Mouse (Mus musculus): Measurements from ENCODE around the gene Slit1. TPM values are rescaled to one million over a fixed set of nuclear protein-coding genes. Genes with fewer than 3 reads are reported as not detected.
A peak's percentile ranks its signal among the peaks of the same experiment; 100 is the strongest.

The Slit1 gene
- polyA plus RNA-seq, 1 experiment from 2014 or later = 32.8 TPM

DNA sequence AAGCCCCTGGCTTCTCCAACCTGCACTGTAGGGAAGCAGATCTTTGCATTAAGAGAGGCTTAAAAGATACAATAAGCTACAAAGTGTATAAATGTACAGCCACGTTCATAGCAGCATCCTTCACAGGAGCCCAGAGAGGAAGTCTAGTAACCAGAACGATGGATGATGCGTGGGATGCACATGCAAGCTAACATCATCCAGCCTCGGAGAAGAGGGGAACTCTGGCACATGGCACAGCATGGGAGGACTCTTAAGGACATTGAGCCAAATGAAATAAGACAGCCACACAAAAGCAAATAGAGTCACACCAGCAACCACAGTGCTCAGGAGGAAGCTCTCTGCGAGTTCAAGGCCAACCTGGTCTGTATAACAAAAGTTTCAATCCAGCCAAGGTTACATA is 15.8 kb upstream of the Slit1 start:
- Histone ChIP-seq H3K4me3 (replicated peaks) (no peak overlapping the region), H3K27ac (replicated peaks) (no peak overlapping the region), H3K4me1 (no peaks in the 10 kb centered on the region), H3K4me2 (no peak overlapping the region), H3K27me3 (replicated peaks) (no peaks in the 10 kb centered on the region), H3K9me3 (replicated peaks) (no peaks in the 10 kb centered on the region), H3K9ac (replicated peaks) (no peak overlapping the region), H3K36me3 (no peaks in the 10 kb centered on the region)
- whole genome bisulfite sequencing = 80% methylated on average over 5 of the region's 5 CpGs
- ATAC-seq (ENCODE audit: low FRiP score) = no peak

DNA sequence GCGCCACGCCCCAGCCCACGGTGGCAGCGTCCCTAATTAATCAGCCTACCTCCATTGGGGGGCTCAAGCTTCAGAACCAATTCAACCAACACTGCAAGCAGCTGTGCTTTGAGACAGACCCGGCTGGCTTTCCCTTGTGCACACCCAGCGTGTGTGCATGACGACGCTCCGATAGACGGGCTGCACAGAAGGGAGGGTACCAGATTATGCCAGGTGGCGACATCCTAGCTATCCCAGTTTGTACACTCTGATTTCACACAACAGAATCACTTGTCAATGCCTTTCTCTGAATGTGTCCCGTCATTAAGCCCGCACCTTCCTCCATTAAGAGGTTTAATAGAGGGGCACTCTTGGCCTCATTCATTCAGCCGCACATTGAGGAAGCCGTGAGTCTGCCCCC is 11.3 kb upstream of the Slit1 start:
- H3K36me3 ChIP-seq = no peaks in the 10 kb centered on the region
- ATAC-seq (ENCODE audit: low FRiP score) = no peak
- H3K4me1 ChIP-seq = peaks cover 10% of the 10 kb centered on the region
- WGBS = 30% methylated on average over 15 of the region's 15 CpGs
- no peaks in the 10 kb centered on the region for H3K9me3 ChIP-seq (replicated peaks)
- H3K27me3 ChIP-seq (replicated peaks) = no peaks in the 10 kb centered on the region
- no peak overlapping the region for H3K27ac ChIP-seq (replicated peaks)
- H3K9ac ChIP-seq (replicated peaks) = no peak overlapping the region
- no peak overlapping the region for H3K4me2 ChIP-seq
- no peak overlapping the region for H3K4me3 ChIP-seq (replicated peaks)

DNA sequence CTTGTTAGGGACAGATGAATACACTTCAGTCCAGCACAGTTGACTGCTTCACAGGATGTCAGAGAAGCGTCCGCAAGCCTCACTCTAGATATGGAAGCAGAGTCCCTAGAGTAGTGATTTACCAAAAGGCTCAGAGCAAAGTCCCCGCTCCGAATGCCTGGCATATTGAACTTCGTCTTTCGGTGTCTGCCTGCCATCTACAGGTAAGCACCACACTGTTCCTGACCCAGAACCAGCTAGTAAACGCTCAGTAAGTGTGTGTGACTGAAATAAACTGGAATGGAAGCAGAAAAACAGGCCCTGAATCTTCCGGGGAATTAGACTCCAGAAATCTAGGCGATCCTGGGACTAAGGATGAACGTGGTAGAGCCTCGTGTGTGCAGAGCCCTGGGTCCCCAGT is 8.4 kb upstream of the Slit1 start:
- WGBS = 68% methylated on average over 11 of the region's 11 CpGs
- Histone ChIP-seq H3K9me3 (replicated peaks) (no peaks in the 10 kb centered on the region), H3K27ac (replicated peaks) (no peak overlapping the region)

DNA sequence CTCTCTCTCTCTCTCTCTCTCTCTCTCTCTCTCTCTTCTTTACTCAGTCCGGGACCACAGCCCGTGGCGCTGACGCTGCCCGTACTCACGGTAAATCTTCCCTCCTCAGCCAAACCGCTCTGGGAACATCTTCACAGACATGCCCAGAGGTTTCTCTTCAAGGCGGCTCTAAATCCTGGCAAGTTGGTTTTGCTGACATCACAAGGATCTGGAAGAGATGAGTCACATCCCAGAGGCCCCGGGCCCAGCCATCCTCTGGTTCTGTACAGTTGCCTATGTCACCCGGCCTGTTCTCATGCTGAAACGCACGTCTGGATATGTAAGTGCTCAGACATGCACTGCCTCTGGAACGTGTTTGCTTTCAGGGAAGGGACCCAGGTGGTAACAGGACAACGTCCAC is 4.0 kb upstream of the Slit1 start:
- H3K9ac ChIP-seq (replicated peaks) = no peak overlapping the region
- no peak overlapping the region for H3K4me2 ChIP-seq
- H3K27ac ChIP-seq (replicated peaks) = no peak overlapping the region
- no peak for ATAC-seq (ENCODE audit: low FRiP score)
- H3K9me3 ChIP-seq (replicated peaks) = no peaks in the 10 kb centered on the region
- 84% methylated on average over 14 of the region's 14 CpGs for WGBS
- no peak overlapping the region for H3K4me3 ChIP-seq (replicated peaks)
- H3K4me1 ChIP-seq = peaks cover 51% of the 10 kb centered on the region
- H3K36me3 ChIP-seq = no peaks in the 10 kb centered on the region
- no peaks in the 10 kb centered on the region for H3K27me3 ChIP-seq (replicated peaks)

More for the DNA sequence above, 8.4 kb upstream of the Slit1 start:
- no peak for ATAC-seq (ENCODE audit: low FRiP score)
- Histone ChIP-seq H3K4me1 (peaks cover 11% of the 10 kb centered on the region), H3K9ac (replicated peaks) (no peak overlapping the region), H3K4me3 (replicated peaks) (no peak overlapping the region), H3K36me3 (no peaks in the 10 kb centered on the region), H3K4me2 (no peak overlapping the region), H3K27me3 (replicated peaks) (no peaks in the 10 kb centered on the region)

DNA sequence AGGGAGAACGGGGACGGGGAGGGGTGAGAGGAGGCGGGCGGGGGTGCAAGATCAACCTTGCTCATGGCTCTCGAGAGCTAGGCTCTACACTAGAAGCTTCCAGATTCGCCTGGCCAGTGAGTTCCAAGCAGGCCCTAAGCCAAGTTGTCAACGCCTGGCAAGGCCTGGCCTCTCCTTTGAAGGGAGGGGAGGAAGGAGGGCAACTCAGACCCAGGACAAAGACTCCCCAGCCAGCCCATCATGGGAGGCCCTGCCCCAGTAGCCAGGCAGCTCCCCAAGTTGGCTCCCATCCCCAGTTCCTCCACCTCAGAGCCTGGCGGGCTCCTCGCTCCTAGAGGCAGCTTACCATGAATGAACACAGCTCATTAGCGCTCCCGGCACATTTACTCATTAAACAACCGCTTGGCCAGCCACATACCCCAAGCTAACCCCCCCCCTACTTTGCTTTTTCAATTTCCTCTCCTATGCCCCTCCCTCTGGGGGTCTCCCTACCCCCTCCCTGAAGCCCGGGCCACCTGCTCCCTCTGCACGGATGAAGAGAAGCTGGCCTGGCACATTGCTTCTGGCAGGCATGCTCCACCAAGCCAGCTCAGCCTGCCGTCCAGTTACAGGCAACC is 2.6 kb upstream of the Slit1 start:
- H3K4me1 ChIP-seq = peaks cover 60% of the 10 kb centered on the region
- peak overlapping the region; percentile 56; the same call in 1 of the 2 replicates for H3K27ac ChIP-seq (replicated peaks)

DNA sequence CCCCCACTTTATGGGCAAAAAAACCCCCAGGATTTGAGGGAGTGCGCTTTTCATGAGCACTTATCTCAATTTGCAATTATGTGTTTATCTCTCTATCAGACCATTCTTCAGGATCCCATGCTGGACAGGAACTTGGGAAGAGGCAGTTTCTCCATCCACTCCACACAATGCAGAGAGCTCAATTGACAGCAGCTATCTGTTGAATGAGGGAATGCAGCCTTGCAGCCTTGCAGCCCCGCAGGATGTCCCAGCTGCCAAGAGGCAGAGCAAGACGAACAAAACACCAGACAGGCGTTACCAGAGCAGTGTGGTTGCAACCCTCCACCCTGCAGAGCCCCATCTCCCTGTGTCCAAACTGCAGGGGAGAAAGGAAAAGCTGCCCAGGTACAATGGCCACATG is 4.6 kb downstream of the Slit1 start:
- 11% methylated on average over 4 of the region's 4 CpGs for WGBS
- Histone ChIP-seq H3K4me1 (peaks cover 86% of the 10 kb centered on the region), H3K4me2 (peak overlapping the region; percentile 68), H3K36me3 (no peaks in the 10 kb centered on the region), H3K9ac (replicated peaks) (peak overlapping the region; percentile 34; the same call in 1 of the 2 replicates), H3K27me3 (replicated peaks) (no peaks in the 10 kb centered on the region), H3K4me3 (replicated peaks) (peak overlapping the region; percentile 75), H3K27ac (replicated peaks) (peak overlapping the region; percentile 74), H3K9me3 (replicated peaks) (no peaks in the 10 kb centered on the region)
- ATAC-seq (ENCODE audit: low FRiP score) = no peak

More for the DNA sequence above, 2.6 kb upstream of the Slit1 start:
- H3K4me2 ChIP-seq = no peak overlapping the region
- H3K27me3 ChIP-seq (replicated peaks) = no peaks in the 10 kb centered on the region
- no peaks in the 10 kb centered on the region for H3K36me3 ChIP-seq
- no peak overlapping the region for H3K4me3 ChIP-seq (replicated peaks)
- no peak overlapping the region for H3K9ac ChIP-seq (replicated peaks)
- peak; percentile 69 for ATAC-seq (ENCODE audit: low FRiP score)
- WGBS = 21% methylated on average over 15 of the region's 15 CpGs
- H3K9me3 ChIP-seq (replicated peaks) = no peaks in the 10 kb centered on the region

DNA sequence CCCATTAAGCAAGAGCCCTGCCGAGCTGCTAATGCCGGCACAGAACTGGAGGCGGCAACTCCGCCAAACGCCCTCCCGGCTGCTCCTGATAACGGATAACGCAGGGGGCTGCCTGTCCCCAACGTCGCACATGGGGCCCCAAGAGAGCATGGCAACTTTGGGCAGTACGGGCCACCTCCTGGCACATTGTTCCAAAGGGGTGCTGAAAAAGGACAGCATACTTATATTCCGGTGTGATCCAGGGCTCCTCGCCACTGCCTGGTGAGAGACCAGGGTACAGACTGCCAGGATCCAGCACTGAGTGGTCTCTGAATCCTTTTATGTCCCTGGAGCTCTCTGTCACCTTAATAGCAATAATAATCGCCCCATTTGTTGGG is 5.0 kb downstream of the Slit1 start:
- Histone ChIP-seq H3K4me1 (peaks cover 83% of the 10 kb centered on the region), H3K27ac (replicated peaks) (peak overlapping the region; percentile 74)

DNA sequence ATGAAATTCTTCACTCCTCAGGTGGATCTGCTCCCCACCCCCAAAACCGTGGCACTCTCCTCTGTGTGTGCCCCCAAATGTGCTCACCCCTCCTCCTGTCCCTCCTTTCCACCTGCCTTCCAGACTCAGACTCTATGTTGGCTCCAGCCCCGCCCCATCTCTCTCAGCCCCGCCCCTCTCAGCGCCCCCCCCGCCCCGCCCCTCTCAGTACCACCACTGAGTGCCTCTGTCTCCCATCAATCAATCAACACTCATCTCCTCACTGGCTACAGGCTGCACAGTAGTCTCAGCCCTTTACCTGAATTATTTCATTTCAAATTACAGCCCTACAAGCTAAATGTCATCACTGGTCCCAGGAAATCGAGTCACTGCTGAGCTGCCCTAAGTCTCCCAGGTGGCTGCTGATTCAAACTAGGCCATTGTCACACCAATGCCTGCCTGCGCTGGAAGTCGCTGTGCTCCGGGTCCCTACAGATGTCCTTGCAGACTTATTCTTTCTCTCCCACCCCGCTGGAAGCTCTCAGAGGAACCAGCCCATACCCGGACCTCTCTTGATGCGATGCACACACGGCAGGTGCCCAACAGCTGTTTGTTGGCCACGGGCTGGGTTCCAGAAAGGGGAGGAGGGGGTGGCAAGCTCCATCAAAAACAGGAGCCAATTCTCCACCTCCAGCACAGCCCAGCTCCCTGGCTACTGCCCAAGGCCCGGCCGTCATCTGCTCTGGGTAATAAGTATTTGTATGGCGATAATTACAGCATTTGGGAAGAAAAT is 5.6 kb downstream of the Slit1 start:
- H3K27ac ChIP-seq (replicated peaks) = peak overlapping the region; percentile 74
- H3K4me1 ChIP-seq = peaks cover 77% of the 10 kb centered on the region
- whole genome bisulfite sequencing = 4% methylated on average over 18 of the region's 18 CpGs

More for the DNA sequence above, 5.0 kb downstream of the Slit1 start:
- H3K4me3 ChIP-seq (replicated peaks) = peak overlapping the region; percentile 26
- no peaks in the 10 kb centered on the region for H3K36me3 ChIP-seq
- H3K9ac ChIP-seq (replicated peaks) = peak overlapping the region; percentile 34
- H3K9me3 ChIP-seq (replicated peaks) = no peaks in the 10 kb centered on the region
- WGBS = 9% methylated on average over 14 of the region's 14 CpGs
- H3K27me3 ChIP-seq (replicated peaks) = no peaks in the 10 kb centered on the region
- peak overlapping the region; percentile 68 for H3K4me2 ChIP-seq
- peak; percentile 7 for ATAC-seq (ENCODE audit: low FRiP score)

DNA sequence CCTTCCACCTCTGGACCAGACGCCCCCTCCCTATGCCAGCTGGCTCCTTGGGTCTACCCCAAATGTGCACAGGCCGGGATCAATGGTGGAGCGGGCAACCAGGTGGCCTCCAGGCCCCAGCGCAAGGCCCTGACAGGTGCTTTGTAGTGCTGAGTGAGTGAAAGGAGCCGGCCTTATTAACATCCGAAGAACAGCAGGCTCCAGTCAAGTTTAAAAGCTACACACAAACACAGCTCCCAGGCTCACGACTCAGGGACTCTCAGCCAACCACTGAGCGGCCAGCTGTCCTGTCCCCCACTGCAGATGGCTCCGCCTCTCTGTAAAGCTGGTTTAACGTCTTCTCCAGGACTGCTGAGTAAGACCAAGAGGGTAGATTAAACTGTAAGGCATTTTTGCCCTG is 8.8 kb downstream of the Slit1 start:
- no peak for ATAC-seq (ENCODE audit: low FRiP score)
- Histone ChIP-seq H3K9me3 (replicated peaks) (peaks cover 6% of the 10 kb centered on the region; the same call in 1 of the 2 replicates), H3K4me1 (peaks cover 49% of the 10 kb centered on the region), H3K4me2 (no peak overlapping the region), H3K27ac (replicated peaks) (no peak overlapping the region), H3K27me3 (replicated peaks) (no peaks in the 10 kb centered on the region), H3K9ac (replicated peaks) (no peak overlapping the region), H3K4me3 (replicated peaks) (no peak overlapping the region), H3K36me3 (peaks cover 5% of the 10 kb centered on the region)
- WGBS = 10% methylated on average over 10 of the region's 10 CpGs

More for the DNA sequence above, 5.6 kb downstream of the Slit1 start:
- Histone ChIP-seq H3K27me3 (replicated peaks) (no peaks in the 10 kb centered on the region), H3K4me3 (replicated peaks) (peak overlapping the region; percentile 26), H3K4me2 (peak overlapping the region; percentile 68), H3K36me3 (no peaks in the 10 kb centered on the region), H3K9ac (replicated peaks) (peak overlapping the region; percentile 34), H3K9me3 (replicated peaks) (no peaks in the 10 kb centered on the region)
- ATAC-seq (ENCODE audit: low FRiP score) = peak; percentile 31

DNA sequence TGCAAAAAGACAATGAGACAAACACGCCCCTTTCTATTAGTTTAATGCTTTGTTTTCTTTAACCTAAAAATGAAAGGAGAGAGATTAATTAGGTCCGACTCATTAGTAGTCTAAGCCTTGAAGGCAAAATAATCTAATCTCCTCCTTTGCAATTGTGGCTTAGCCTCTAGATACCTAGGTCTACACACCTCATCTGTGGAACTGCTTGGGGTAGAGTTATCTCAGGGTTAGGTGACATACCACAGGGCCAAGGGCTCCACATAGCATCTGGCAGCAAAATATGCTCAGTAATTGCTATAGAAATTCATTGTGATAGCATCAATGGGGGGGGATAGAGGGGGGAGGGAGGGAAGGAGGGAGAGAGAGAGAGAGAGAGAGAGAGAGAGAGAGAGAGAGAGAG is 18.0 kb downstream of the Slit1 start:
- Histone ChIP-seq H3K9ac (replicated peaks) (no peak overlapping the region), H3K27me3 (replicated peaks) (no peaks in the 10 kb centered on the region), H3K36me3 (peaks cover 22% of the 10 kb centered on the region), H3K4me1 (peaks cover 20% of the 10 kb centered on the region), H3K27ac (replicated peaks) (peak overlapping the region; percentile 73), H3K9me3 (replicated peaks) (no peaks in the 10 kb centered on the region), H3K4me3 (replicated peaks) (no peak overlapping the region), H3K4me2 (no peak overlapping the region)
- WGBS = 44% methylated on average over 2 of the region's 2 CpGs
- ATAC-seq (ENCODE audit: low FRiP score) = no peak

DNA sequence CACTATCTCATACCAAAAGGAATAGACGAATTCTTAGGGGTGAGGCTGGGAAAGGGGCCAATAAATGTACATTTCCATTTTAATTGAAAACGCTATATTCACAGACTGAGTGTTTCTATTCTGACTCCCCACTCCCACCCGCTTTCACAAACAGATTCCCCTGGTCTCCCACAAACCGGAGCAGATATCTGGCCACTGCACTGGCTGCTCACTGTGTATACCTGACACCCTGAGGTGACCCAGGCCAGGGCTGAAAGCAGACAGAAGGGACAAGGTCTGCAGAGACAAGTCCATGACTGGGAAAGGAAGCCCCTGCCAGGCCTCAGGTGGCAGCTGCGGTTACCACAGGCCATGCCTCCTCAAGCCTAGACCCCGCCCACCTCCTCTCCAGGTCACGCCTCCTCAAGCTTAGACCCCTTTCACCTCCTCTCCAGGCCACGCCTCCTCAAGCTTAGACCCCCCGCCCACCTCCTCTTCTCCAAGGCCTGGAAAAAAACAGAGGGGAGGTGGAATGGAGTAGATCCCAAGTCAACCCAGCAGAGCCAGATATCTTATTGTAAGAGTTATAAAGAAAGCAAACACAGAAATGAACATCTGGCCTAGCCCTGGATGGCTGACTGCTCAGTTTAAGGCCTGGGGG is 18.5 kb downstream of the Slit1 start:
- H3K4me3 ChIP-seq (replicated peaks) = no peak overlapping the region
- no peaks in the 10 kb centered on the region for H3K9me3 ChIP-seq (replicated peaks)
- peaks cover 22% of the 10 kb centered on the region for H3K36me3 ChIP-seq
- H3K27ac ChIP-seq (replicated peaks) = peak overlapping the region; percentile 73
- H3K9ac ChIP-seq (replicated peaks) = no peak overlapping the region
- no peaks in the 10 kb centered on the region for H3K27me3 ChIP-seq (replicated peaks)
- 25% methylated on average over 9 of the region's 9 CpGs for WGBS
- ATAC-seq (ENCODE audit: low FRiP score) = peak; percentile 34; the same call in 1 of the 2 replicates
- no peak overlapping the region for H3K4me2 ChIP-seq
- peaks cover 19% of the 10 kb centered on the region for H3K4me1 ChIP-seq
